Mouse (Mus musculus) heart, embryonic 12.5 days (tissue): ENCODE results near the gene Nfe2. TPM values are rescaled to one million over a fixed set of nuclear protein-coding genes. Genes with fewer than 3 reads are reported as not detected.
A peak's percentile ranks its signal among the peaks of the same experiment; 100 is the strongest.

Experiments
- ATAC-seq: fragments of 200-750 bp; cut with Nextera tagmentation; 2 replicates; pipeline ENCODE4 v1.8.0; 2017; ENCODE audit warnings: moderate TSS enrichment, moderate library complexity; ENCODE audit not compliant: insufficient number of reproducible peaks, low FRiP score
- H3K27ac ChIP-seq: fragments of 300-500 bp; sonication (generic); 2 replicates; pipeline ENCODE4 v1.5.1; 2016; ENCODE audit warnings: mild to moderate bottlenecking, moderate library complexity; ENCODE audit not compliant: poor library complexity, severe bottlenecking
- H3K27me3 ChIP-seq: fragments of 300-500 bp; sonication (generic); replicated peaks from 2 replicates; pipeline ENCODE4 v1.6.1; 2016; ENCODE audit warnings: mild to moderate bottlenecking, moderate library complexity
- H3K36me3 ChIP-seq: fragments of 300-500 bp; sonication (generic); 2 replicates; pipeline ENCODE4 v1.6.1; 2016; ENCODE audit warnings: mild to moderate bottlenecking, moderate library complexity
- H3K4me1 ChIP-seq: fragments of 300-500 bp; sonication (generic); replicated peaks from 2 replicates; pipeline ENCODE4 v1.6.1; 2016; ENCODE audit warnings: mild to moderate bottlenecking
- H3K4me2 ChIP-seq: fragments of 300-500 bp; sonication (generic); 2 replicates; pipeline ENCODE4 v1.6.1; 2016; ENCODE audit warnings: mild to moderate bottlenecking, moderate library complexity
- H3K4me3 ChIP-seq: fragments of 300-500 bp; sonication (generic); 2 replicates; pipeline ENCODE4 v1.5.1; 2016; ENCODE audit warnings: mild to moderate bottlenecking
- H3K9ac ChIP-seq: fragments of 300-500 bp; sonication (generic); 2 replicates; pipeline ENCODE4 v1.6.1; 2016; ENCODE audit warnings: mild to moderate bottlenecking, moderate library complexity
- H3K9me3 ChIP-seq: fragments of 300-500 bp; sonication (generic); replicated peaks from 2 replicates; pipeline ENCODE4 v1.6.1; 2016; ENCODE audit warnings: mild to moderate bottlenecking, moderate library complexity
- WGBS: fragments of 180-500 bp; shearing (Covaris S2); methylation state at CpG from one replicate; pipeline ENCODE4 v1.1.7; 2016; 5-methylcytosine and 5-hydroxymethylcytosine counted together
- polyA plus RNA-seq: library from polyadenylated mRNA; unstranded; fragments of >200 nt; fragmentation: Nextera tagmentation; extraction: Ambion mirVana; gene quantifications from 2 replicates; pipeline ENCODE4 v1.2.1, GENCODE M21; 2016

Nfe2 gene
- polyA plus RNA-seq, 1 experiment from 2014 or later: 12.1 TPM

GRCm38 (mm10) chr15:103300560-103300959 is 42.4 kb upstream of the Nfe2 start:
- Histone ChIP-seq H3K9ac (0 out of 2 replicates have a peak overlapping the region, but pooled peaks have one; percentile 55), H3K27ac (peak overlapping the region; percentile 63), H3K27me3 (no peaks in the 10 kb centered on the region), H3K4me1 (peaks cover 64% of the 10 kb centered on the region), H3K4me3 (peak overlapping the region; percentile 28; the same call in 1 of the 2 replicates), H3K36me3 (peaks cover 35% of the 10 kb centered on the region), H3K4me2 (peak overlapping the region; percentile 64), H3K9me3 (no peaks in the 10 kb centered on the region)
- no peak for ATAC-seq
- WGBS: 28% methylated on average over 2 of the region's 2 CpGs

- H3K36me3 ChIP-seq: peaks cover 39% of the 10 kb centered on the region
- 14% methylated on average over 18 of the region's 18 CpGs for WGBS
- peak overlapping the region; percentile 64 for H3K4me2 ChIP-seq
- H3K9ac ChIP-seq: peak overlapping the region; percentile 55
- H3K4me3 ChIP-seq: peak overlapping the region; percentile 28
- H3K9me3 ChIP-seq: no peaks in the 10 kb centered on the region
- H3K27ac ChIP-seq: peak overlapping the region; percentile 63; the same call in 1 of the 2 replicates
- H3K4me1 ChIP-seq: peaks cover 66% of the 10 kb centered on the region
- ATAC-seq: no peak
- H3K27me3 ChIP-seq: no peaks in the 10 kb centered on the region
Observed at GRCm38 (mm10) chr15:103300067-103300471, 41.9 kb upstream of the Nfe2 start.

- H3K27ac ChIP-seq: 0 out of 2 replicates have a peak overlapping the region, but pooled peaks have one; percentile 63
- peak overlapping the region; percentile 28; the same call in 1 of the 2 replicates for H3K4me3 ChIP-seq
- no peaks in the 10 kb centered on the region for H3K9me3 ChIP-seq
- ATAC-seq: no peak
- peaks cover 63% of the 10 kb centered on the region for H3K4me1 ChIP-seq
- no peaks in the 10 kb centered on the region for H3K27me3 ChIP-seq
- peak overlapping the region; percentile 55 for H3K9ac ChIP-seq
- H3K36me3 ChIP-seq: peaks cover 39% of the 10 kb centered on the region
- 49% methylated on average over 8 of the region's 8 CpGs for WGBS
- H3K4me2 ChIP-seq: peak overlapping the region; percentile 64
Observed at GRCm38 (mm10) chr15:103299644-103300043, 41.4 kb upstream of the Nfe2 start.

GRCm38 (mm10) chr15:103298861-103299616 is 40.8 kb upstream of the Nfe2 start:
- WGBS: 82% methylated on average over 5 of the region's 5 CpGs

GRCm38 (mm10) chr15:103298026-103298425 is 39.8 kb upstream of the Nfe2 start:
- no peak overlapping the region for H3K9ac ChIP-seq
- H3K36me3 ChIP-seq: peaks cover 49% of the 10 kb centered on the region
- no peak overlapping the region for H3K27ac ChIP-seq
- H3K9me3 ChIP-seq: no peaks in the 10 kb centered on the region
- no peak overlapping the region for H3K4me3 ChIP-seq
- no peak for ATAC-seq
- no peak overlapping the region for H3K4me2 ChIP-seq
- H3K27me3 ChIP-seq: no peaks in the 10 kb centered on the region
- H3K4me1 ChIP-seq: peaks cover 46% of the 10 kb centered on the region
- 79% methylated on average over 3 of the region's 3 CpGs for WGBS

More at GRCm38 (mm10) chr15:103298861-103299616, 40.8 kb upstream of the Nfe2 start:
- Histone ChIP-seq H3K4me1 (peaks cover 56% of the 10 kb centered on the region), H3K36me3 (peaks cover 39% of the 10 kb centered on the region), H3K9me3 (no peaks in the 10 kb centered on the region), H3K27me3 (no peaks in the 10 kb centered on the region), H3K4me2 (no peak overlapping the region), H3K4me3 (no peak overlapping the region), H3K9ac (peak overlapping the region; percentile 55; the same call in 1 of the 2 replicates), H3K27ac (no peak overlapping the region)
- no peak for ATAC-seq

- ATAC-seq: no peak
- Histone ChIP-seq H3K4me3 (no peak overlapping the region), H3K36me3 (peaks cover 56% of the 10 kb centered on the region), H3K4me2 (no peak overlapping the region), H3K4me1 (peaks cover 39% of the 10 kb centered on the region), H3K9me3 (0 out of 2 replicates have a peak, but pooled peaks cover under 1% of the 10 kb centered on the region), H3K9ac (no peak overlapping the region), H3K27ac (no peak overlapping the region), H3K27me3 (no peaks in the 10 kb centered on the region)
- WGBS: 83% methylated on average over 6 of the region's 6 CpGs
Observed at GRCm38 (mm10) chr15:103297313-103297712, 39.1 kb upstream of the Nfe2 start.

- 0 out of 2 replicates have a peak, but pooled peaks cover 5% of the 10 kb centered on the region for H3K9me3 ChIP-seq
- H3K4me3 ChIP-seq: no peak overlapping the region
- no peak overlapping the region for H3K4me2 ChIP-seq
- peaks cover 69% of the 10 kb centered on the region for H3K36me3 ChIP-seq
- no peak overlapping the region for H3K9ac ChIP-seq
- ATAC-seq: no peak
- no peaks in the 10 kb centered on the region for H3K27me3 ChIP-seq
- WGBS: 34% methylated on average over 5 of the region's 5 CpGs
- H3K4me1 ChIP-seq: peaks cover 25% of the 10 kb centered on the region
- no peak overlapping the region for H3K27ac ChIP-seq
Observed at GRCm38 (mm10) chr15:103295851-103296250, 37.6 kb upstream of the Nfe2 start.

- Histone ChIP-seq H3K9ac (no peak overlapping the region), H3K4me3 (no peak overlapping the region), H3K27ac (no peak overlapping the region), H3K4me2 (no peak overlapping the region), H3K27me3 (no peaks in the 10 kb centered on the region), H3K36me3 (peaks cover 77% of the 10 kb centered on the region), H3K4me1 (peaks cover 17% of the 10 kb centered on the region), H3K9me3 (0 out of 2 replicates have a peak, but pooled peaks cover 5% of the 10 kb centered on the region)
- 79% methylated on average over 2 of the region's 2 CpGs for WGBS
- no peak for ATAC-seq
Observed at GRCm38 (mm10) chr15:103294649-103295048, 36.4 kb upstream of the Nfe2 start.

GRCm38 (mm10) chr15:103293375-103293774 is 35.2 kb upstream of the Nfe2 start:
- 93% methylated on average over 2 of the region's 2 CpGs for WGBS
- H3K4me1 ChIP-seq: peaks cover 17% of the 10 kb centered on the region
- no peak for ATAC-seq

GRCm38 (mm10) chr15:103292673-103293345 is 34.6 kb upstream of the Nfe2 start:
- no peak for ATAC-seq
- no peak overlapping the region for H3K4me2 ChIP-seq
- H3K27ac ChIP-seq: no peak overlapping the region
- H3K36me3 ChIP-seq: peaks cover 68% of the 10 kb centered on the region
- no peak overlapping the region for H3K4me3 ChIP-seq
- H3K4me1 ChIP-seq: peaks cover 17% of the 10 kb centered on the region
- no peaks in the 10 kb centered on the region for H3K27me3 ChIP-seq
- H3K9ac ChIP-seq: no peak overlapping the region
- 0 out of 2 replicates have a peak, but pooled peaks cover 5% of the 10 kb centered on the region for H3K9me3 ChIP-seq
- 94% methylated on average over 4 of the region's 4 CpGs for WGBS

More at GRCm38 (mm10) chr15:103293375-103293774, 35.2 kb upstream of the Nfe2 start:
- Histone ChIP-seq H3K9ac (no peak overlapping the region), H3K9me3 (0 out of 2 replicates have a peak, but pooled peaks cover 5% of the 10 kb centered on the region), H3K36me3 (peaks cover 72% of the 10 kb centered on the region), H3K27ac (no peak overlapping the region), H3K27me3 (no peaks in the 10 kb centered on the region), H3K4me3 (no peak overlapping the region), H3K4me2 (no peak overlapping the region)

GRCm38 (mm10) chr15:103290843-103291242 is 32.6 kb upstream of the Nfe2 start:
- H3K27me3 ChIP-seq: no peaks in the 10 kb centered on the region
- 0 out of 2 replicates have a peak, but pooled peaks cover 5% of the 10 kb centered on the region for H3K9me3 ChIP-seq
- peaks cover 49% of the 10 kb centered on the region for H3K36me3 ChIP-seq
- no peak overlapping the region for H3K27ac ChIP-seq
- no peak for ATAC-seq
- whole genome bisulfite sequencing: 92% methylated on average over 9 of the region's 9 CpGs
- H3K4me2 ChIP-seq: no peak overlapping the region
- H3K4me3 ChIP-seq: no peak overlapping the region
- peaks cover 20% of the 10 kb centered on the region for H3K4me1 ChIP-seq
- H3K9ac ChIP-seq: no peak overlapping the region
